Mouse (Mus musculus): ENCODE data around the gene Trp63. TPM values are rescaled to one million over a fixed set of nuclear protein-coding genes. Genes with fewer than 3 reads are reported as not detected.

Trp63 gene
- polyA plus RNA-seq, 1 experiment from 2014 or later: 60.0 TPM

DNA sequence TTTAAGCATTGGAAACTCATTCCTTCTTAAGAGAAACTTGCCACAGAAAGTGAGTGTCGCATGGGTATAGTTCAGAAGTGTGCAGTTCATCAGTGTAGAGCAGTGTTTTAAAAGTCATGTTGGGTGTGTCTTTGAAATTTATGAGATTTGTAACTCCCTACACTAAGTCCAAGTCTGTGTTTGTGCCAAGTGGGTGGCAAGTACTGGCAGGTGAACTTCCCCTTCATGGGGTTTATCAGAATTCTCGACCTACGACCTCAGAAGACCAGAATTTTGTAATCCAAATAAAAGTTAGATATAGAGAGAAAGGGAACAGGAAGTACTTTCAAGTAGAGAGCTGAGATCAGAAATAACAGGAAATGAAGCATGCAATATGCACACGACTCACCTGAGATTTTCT is 215.5 kb downstream of the Trp63 start:
- Histone ChIP-seq H3K4me3 (no peak overlapping the region), H3K9ac (no peak overlapping the region), H3K4me1 (no peaks in the 10 kb centered on the region), H3K27ac (no peak overlapping the region), H3K36me3 (no peaks in the 10 kb centered on the region), H3K27me3 (no peaks in the 10 kb centered on the region), H3K9me3 (no peaks in the 10 kb centered on the region), H3K4me2 (no peak overlapping the region)
- 84% methylated on average over 4 of the region's 4 CpGs for WGBS
- no peak for ATAC-seq (ENCODE audit: insufficient number of reproducible peaks, insufficient read depth, low FRiP score, low TSS enrichment, low read depth)

DNA sequence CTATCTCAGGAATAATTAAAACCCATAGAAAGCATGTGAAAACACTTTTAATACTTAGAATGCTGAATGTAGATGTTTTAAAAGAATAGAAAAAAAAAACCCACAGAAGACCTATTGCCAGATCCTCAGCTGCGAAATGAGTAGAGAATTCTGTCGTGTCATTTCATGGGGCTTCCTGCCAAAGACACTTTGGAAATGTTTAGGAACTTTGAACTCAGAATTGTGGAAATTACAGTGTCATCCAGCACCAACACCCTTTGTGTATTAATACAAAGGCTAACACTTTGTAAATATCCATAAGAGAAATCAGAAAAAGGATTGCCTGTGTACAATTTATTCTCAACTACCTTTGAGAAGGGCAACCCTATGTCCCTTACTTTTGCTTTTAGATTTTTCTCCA is 216.1 kb downstream of the Trp63 start:
- no peaks in the 10 kb centered on the region for H3K27me3 ChIP-seq
- no peak overlapping the region for H3K4me3 ChIP-seq
- H3K4me1 ChIP-seq: no peaks in the 10 kb centered on the region
- WGBS: 84% methylated on average over 2 of the region's 2 CpGs
- H3K36me3 ChIP-seq: no peaks in the 10 kb centered on the region
- no peak for ATAC-seq (ENCODE audit: insufficient number of reproducible peaks, insufficient read depth, low FRiP score, low TSS enrichment, low read depth)
- H3K9me3 ChIP-seq: no peaks in the 10 kb centered on the region
- H3K9ac ChIP-seq: no peak overlapping the region
- H3K4me2 ChIP-seq: no peak overlapping the region
- no peak overlapping the region for H3K27ac ChIP-seq

DNA sequence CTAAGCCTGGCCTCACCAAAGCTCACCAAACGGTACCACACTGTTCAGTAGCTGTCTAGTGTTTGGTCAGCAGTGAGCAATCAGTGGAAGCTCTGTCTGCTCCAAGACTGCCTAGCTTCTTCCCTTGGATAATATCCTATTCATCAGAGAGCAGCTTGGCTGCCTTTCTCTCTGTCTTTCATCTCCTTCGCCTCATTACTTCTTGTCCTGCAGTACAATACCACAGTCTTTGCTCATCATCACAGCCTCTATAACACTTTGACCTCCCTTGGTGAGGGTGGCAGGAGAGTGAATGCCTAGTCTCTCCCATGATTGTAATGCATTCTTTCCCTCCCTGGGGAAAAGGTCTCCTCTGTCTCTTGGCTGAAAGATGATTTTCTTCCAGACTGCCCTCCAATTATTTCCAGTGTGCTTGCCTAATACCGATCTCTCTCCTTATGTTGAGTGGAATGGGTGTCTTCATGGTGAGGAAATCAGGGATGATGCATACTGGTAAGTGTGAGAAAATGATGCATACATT is 216.9 kb downstream of the Trp63 start:
- H3K4me1 ChIP-seq: no peaks in the 10 kb centered on the region
- no peaks in the 10 kb centered on the region for H3K27me3 ChIP-seq
- no peak for ATAC-seq (ENCODE audit: insufficient number of reproducible peaks, insufficient read depth, low FRiP score, low TSS enrichment, low read depth)
- no peak overlapping the region for H3K4me3 ChIP-seq
- H3K36me3 ChIP-seq: no peaks in the 10 kb centered on the region
- no peak overlapping the region for H3K27ac ChIP-seq
- 51% methylated on average over 3 of the region's 3 CpGs for WGBS
- H3K9me3 ChIP-seq: no peaks in the 10 kb centered on the region
- no peak overlapping the region for H3K4me2 ChIP-seq
- no peak overlapping the region for H3K9ac ChIP-seq

DNA sequence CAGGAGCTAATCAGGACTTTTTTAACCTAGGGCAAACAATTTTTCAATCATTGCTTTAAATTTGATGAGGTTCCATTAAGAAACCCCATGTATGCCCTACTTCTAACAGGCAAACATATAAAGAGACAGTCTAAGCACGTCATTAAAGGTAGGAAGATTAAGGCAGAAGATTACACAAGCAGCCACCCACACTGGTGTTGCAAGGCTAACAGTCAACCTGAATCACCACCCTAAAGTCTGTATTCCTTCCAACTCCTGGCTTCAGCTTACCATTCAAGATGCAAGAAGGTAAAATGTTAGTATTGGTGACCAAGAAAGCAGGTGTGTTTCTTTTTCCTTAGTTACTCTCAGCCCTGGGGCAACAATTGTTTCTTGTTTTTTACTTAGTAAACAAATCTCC is 228.6 kb downstream of the Trp63 start:
- H3K9me3 ChIP-seq: 0 out of 2 replicates have a peak, but pooled peaks cover 3% of the 10 kb centered on the region
- no peak overlapping the region for H3K4me3 ChIP-seq
- WGBS: 50% methylated on average over 1 of the region's 1 CpGs
- no peak overlapping the region for H3K9ac ChIP-seq
- no peak overlapping the region for H3K4me2 ChIP-seq
- H3K27me3 ChIP-seq: no peaks in the 10 kb centered on the region
- H3K27ac ChIP-seq: no peak overlapping the region
- no peaks in the 10 kb centered on the region for H3K36me3 ChIP-seq
- ATAC-seq (ENCODE audit: insufficient number of reproducible peaks, insufficient read depth, low FRiP score, low TSS enrichment, low read depth): no peak
- H3K4me1 ChIP-seq: no peaks in the 10 kb centered on the region

DNA sequence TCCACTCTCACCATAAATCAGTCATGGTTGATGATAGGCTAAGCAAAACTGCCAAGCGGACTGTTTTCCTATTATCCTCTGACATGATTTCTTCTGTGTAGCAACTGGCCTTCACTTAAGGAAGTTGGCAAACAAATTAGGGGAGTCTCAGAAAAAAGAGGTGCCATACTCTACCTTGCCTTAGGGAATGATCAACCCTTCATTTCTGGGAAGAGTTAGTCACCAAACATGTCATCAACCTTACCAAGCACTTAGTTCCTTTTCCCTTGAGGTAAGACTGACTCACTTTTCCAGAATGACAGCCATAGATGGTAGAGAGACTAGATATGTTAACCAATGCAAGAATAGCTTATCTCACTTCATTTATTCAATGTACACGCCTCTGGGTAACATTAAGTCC is 250.6 kb downstream of the Trp63 start:
- H3K27ac ChIP-seq: no peak overlapping the region
- no peak for ATAC-seq (ENCODE audit: insufficient number of reproducible peaks, insufficient read depth, low FRiP score, low TSS enrichment, low read depth)
- H3K9ac ChIP-seq: no peak overlapping the region
- H3K36me3 ChIP-seq: no peaks in the 10 kb centered on the region
- no peak overlapping the region for H3K4me3 ChIP-seq
- no peak overlapping the region for H3K4me2 ChIP-seq
- no peaks in the 10 kb centered on the region for H3K27me3 ChIP-seq
- WGBS: 85% methylated on average over 2 of the region's 2 CpGs
- H3K4me1 ChIP-seq: no peaks in the 10 kb centered on the region
- H3K9me3 ChIP-seq: no peaks in the 10 kb centered on the region

All from embryonic facial prominence, embryonic 13.5 days (tissue).